Mouse (Mus musculus) erythroblast, embryonic 14.5 days (primary cell): ENCODE results near the gene Mapk8.

Source experiments
- GATA1 ChIP-seq: IDR thresholded peaks from 2 replicates; pipeline ENCODE4 v1.6.1; 2012; ENCODE audit warnings: low read length, inconsistent platforms, mixed read lengths
- TAL1 ChIP-seq: IDR thresholded peaks from 3 replicates; pipeline ENCODE4 v1.6.1; 2012; ENCODE audit warnings: low read length, inconsistent platforms, mixed read lengths

DNA sequence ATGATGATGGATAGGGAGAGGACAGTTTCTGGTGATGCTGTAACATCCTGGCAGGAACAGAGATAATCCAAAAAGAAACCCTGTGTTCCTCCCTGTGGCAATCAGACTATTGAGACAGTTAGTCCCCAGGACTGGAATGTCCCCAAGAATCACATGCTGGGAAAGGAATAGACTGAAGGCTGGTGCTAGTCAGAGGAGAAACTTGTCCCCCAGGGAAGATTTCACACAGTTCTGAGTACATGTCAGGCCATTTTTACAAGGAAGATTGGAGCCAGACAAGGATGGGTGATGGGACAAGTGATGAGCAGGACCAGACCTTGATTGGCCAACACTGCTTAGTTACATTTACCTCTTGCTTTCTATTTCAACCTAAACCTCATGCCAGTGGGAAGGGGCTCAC, 3.4 kb upstream of the Mapk8 start:
- TF ChIP-seq TAL1, result no peak
- TF ChIP-seq GATA1, result no peak
